Mouse (Mus musculus) right cerebral cortex, postnatal 4 days (tissue): ENCODE measurements around the gene Gm9936.
"Not testable (repeated sequence)": the region's sequence is repeated elsewhere in the genome, so short reads cannot be mapped to it uniquely, and the experiment has no call there.

Experiments used
- DNase-seq: peaks from one replicate; pipeline ENCODE4 v3.0.0-alpha.2; 2022

The Gm9936 gene

DNA sequence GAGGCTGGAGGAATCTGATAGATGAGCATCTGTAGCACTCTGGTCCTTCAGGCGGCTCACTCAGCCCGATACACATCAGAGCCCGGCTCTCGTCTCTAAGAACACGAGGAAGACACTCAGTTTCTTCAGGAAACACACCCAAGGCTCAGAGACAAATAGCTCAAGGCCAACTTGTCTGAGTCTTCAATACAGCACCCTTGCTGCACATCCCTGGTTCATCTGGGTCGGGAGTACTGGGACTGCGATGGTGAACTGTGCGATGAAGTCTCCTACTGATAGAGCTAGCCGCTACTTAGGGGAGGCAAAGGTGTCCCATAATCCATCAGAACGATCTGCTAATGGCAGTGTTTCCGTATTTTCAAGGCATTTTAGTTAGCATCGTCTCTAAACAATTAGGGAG, at the start of gene Gm9936:
Gene Gm9936, minus strand, starts transcription at position 101 of the 400 bp plus-strand sequence.
- no peak for DNase-seq

DNA sequence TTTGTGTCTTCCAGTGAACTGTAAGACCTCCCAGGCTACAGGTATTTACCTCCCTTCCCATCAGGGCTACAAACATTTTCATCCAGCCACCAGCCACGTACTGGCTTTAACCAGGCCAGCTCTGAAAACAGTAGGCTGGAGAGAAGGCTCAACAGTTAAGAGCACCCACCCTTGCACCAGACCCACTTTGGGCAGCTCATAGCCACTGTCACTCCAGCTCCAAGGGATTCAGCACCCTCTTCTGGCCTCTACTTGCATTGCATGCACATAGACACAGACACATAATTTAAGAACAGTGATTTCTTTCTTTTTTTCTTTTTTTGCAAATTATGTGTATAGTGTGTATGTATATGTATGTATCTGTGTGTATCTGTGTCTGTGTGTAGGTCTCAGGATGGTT, 43.9 kb upstream of the Gm9936 start:
- DNase-seq, result peak; percentile 54

DNA sequence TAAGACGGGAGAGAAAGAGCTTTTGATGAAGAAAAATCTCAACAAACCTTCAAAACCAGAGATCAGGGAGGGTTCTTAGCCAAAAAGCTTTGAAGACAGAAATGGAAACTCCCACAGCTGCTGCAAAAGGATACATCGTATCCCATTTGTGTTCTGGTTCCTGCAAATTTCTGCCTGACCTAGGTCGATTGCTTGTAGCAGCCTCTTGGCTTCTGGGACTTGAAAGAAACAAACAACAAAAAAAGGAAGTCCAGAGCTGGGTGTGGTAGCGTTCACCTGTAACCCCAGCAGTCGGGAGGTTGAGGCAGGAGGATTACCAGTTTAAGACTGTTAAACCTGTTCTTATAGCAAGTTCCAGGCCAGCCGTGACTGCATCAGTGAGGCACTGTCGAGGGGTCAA, 40.4 kb upstream of the Gm9936 start:
- no peak for DNase-seq

DNA sequence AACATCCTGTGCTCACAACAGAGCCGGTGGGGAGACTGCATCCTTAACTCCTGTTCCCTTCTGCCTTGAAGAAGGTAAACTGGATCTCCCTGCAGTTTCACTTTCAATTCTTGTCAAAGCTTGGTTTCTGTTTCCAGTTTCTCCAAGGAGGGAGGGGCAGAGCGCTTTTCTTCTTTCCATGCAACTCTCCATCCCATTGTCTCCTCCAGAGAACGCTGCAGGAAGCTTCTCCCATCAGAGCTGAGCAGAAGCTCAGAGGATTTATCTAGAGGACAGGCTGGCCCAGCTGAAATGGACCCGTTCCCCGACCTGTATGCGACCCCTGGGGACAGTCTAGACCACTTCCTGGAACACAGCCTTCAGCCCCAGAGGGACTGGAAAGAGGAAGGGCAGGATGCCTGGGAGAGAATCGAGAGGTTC, 38.9 kb upstream of the Gm9936 start:
- DNase-seq, result no peak

- no peak for DNase-seq
These were observed 38.3 kb upstream of the Gm9936 start, which contains the start of gene Oasl2 for GRCm38 (mm10) chr5:114896688-114897373. Gene Oasl2, plus strand, starts transcription at chr5:114896936.

DNA sequence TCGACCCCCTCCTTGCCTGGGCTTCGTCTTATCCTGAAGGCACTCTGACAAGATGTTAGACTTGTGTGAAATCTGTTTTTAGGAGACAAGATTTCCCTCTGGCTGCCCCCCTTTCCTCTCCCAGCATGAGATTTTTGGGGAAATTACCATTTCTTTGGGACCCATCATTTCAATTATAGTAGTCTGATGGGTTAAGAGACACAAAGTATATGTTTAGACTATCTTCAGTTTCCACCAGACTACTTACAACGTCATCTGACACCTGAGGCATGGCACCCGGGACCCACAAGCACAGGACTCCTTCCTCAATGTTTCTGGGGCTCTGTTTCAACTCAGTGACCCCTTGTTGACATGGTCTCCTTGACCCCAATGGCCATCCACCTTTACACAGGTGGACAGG, 37.1 kb upstream of the Gm9936 start:
- DNase-seq, result no peak

DNA sequence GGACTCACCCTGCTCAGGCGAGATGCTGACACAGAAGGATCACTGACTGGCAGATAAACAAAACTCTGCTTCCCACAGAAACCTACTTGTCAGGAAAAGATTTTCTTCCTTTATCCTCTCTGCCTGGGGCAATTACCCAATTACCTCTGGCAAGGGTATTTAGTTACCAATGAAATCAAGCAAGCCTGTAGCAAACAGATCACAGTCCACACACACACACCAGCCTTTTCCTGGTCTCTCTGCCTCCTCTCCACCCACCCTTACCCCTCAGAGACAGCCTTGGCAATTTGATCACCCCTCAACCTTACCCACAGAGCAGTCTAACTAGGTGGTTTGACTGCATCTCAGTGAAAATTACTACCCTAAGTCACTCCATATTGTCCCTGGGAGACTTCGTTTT, 30.5 kb upstream of the Gm9936 start:
- DNase-seq, result no peak

DNA sequence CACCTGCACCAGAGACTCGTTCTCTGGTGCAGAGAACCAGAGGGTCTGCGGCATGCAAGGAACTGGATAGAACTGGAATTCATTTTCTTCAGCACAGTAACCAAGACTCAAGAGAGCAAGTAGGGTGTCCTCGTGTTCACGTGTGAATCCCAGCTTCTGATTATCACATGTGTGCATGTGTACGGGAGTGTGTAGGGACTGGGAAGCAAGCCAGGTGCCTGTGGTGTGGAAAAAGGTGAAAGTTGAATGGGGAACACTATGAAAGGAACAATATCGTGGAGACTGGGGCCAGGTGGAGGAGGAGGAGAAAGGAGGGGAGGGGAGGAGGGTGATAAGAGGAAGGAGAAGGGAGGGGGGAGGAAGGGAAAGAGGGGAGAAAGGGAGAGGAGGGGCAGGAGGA, 28.3 kb upstream of the Gm9936 start:
- DNase-seq, result no peak

DNA sequence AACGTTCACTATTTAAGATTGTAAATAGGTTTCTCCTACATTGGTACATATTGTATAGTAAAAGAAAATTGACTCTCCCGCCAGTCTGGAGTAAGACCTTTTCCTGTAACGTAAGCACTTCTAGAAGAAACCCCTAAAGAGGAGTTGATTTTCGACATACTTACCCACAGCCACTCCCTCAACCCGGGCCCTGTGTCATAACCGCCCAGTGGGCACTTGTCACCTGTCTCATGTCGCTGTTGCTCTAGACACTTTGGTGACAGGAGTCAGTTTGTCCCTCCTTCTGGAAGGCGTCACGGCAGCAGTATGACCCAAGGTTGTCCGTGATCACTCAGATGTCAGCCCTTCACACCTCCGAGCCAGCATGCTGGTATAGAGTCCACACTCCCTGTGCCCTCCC, 24.5 kb upstream of the Gm9936 start:
- no peak for DNase-seq

DNA sequence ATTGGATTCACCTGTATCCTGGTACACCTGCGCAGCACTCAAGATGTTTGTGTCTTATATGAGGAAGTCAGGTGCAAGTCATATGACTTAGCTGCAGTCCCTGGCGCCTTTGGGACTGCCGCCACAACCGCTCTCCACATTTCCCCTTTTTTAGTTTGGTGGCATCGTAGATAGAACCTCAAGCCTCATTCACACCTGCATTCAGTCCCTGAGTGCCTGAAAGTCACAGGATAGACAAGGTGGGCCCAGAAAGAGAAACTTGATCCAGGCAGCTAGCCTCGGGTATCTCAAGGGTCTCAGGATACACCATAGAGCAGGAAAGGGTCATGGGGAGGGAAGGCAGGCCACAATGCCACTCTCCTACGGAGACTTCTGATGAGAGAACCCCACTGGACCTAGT, 23.8 kb upstream of the Gm9936 start:
- DNase-seq, result not testable (repeated sequence)

DNA sequence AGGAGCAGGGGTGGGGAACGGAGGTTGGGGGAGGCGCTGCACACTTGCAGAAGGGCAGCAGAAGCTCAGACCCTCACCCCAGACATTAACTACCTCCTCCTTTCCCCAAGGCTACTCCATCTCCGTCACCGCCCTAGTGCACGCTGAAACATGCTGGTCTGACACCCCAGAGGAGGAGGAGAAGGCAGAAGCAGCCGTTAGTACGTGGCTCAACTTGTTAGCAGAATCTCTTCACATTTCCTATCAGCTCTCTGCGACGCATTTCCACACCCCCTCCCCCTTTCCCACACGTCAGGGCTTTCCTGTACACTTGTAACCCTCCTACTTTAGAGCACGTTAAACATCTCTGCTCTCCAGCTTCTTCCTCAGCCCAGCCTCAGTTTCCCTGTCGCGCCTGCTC, 20.9 kb upstream of the Gm9936 start:
- DNase-seq, result no peak

DNA sequence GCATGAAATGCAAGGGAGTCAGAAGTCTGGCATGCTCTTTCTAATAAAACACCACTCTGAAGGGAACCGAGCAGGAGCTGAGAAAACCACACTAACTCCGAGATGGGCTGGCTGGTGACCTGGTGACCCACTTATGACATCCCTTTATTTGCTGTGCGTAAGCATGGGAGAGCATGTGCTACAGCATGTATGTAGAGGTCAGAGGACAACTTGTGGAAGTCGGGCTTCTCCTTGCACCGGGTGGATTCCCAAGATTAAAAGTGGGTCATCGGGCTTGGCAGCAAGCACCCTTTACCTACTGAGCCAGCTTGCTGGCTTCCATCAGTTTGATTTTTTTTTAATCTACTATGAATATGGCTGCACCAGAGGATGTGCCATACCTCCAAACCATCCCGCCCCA, 19.0 kb upstream of the Gm9936 start:
- DNase-seq, result no peak

DNA sequence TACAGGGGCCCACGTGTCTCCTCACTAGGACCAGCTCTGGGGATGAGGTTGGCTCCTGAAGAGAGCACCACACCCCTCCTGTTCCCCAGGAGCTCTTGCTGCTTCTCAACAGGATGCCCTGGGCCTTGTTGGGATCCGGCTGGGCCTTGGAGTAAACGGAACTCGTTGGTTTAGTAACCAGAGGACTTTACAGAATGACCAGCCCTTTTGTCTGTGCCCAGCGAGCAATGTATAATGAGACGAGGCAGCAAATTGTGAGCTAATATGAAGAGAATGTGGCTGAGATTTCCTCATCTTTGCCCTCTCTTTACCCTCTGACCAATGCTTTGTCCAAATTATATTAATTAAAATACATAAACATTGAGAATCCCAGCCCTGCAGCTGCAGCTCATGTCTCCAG, 17.8 kb upstream of the Gm9936 start:
- no peak for DNase-seq

- DNase-seq, result no peak
These were observed 17.4 kb upstream of the Gm9936 start for GRCm38 (mm10) chr5:114875858-114876257.

DNA sequence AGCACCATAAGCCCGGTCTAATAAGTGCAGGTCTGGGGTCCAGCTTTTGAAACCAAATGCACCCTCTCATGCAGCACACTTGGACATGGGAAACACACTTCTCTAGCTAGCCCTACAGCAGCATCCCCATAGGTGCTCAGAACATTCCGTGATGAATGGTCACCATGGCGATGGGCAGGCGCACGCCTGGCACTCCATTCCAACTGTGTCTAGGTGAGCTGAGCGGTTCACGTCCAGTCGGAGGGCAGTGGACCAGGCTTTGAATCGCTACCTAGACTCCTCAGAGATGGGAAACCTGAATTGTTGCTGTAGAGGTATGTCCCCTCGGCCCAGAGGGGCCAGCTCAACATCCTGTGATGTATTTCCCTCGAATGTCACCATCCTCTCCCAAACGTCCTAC, 6.8 kb upstream of the Gm9936 start:
- no peak for DNase-seq

GRCm38 (mm10) chr5:114864813-114865212, 6.3 kb upstream of the Gm9936 start:
- no peak for DNase-seq

DNA sequence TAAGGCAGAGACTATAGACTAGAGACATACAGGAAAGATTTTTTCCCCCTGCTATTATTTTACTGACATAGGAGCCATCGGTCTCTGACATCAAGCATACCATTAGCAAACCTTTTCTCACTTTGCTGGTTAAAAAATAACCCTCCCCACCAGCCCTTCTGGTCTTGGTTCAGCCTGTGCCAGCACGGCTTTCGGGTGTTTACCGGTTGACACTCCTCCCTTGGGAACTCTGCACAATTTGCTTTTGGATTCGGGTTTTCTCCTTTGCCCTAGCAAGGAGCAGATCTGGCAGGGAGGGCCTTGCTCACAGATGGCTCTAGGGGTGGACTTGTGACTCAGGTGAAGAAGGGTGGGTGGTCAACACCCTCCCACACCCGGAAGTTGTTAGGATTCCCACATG, 3.2 kb upstream of the Gm9936 start:
- DNase-seq, result no peak

DNA sequence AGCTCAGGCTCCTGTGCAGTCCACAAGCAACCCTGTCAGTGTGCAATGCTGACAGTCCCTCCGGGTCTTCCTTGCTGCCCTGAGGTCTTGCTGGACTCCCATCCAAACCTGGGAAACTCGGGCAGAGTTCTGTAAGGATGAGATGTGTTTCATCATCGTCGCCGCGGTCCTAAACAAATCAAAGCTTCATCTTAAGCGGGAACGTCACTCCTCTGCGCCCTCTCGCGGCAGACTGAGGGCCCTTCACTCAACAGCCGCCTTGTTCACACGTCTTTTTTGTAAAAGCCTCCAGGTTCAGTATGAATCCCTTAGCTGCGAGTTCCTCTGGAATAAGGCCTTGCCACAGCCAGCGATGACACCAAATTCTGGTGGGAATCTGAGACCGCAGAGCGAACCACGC, 771 bp upstream of the Gm9936 start:
- peak; percentile 87 for DNase-seq

GRCm38 (mm10) chr5:114853364-114853763, 5.1 kb downstream of the Gm9936 start, which contains the start of gene 4930519G04Rik:
Gene 4930519G04Rik, plus strand, starts transcription at chr5:114853664.
- DNase-seq, result not testable (repeated sequence)

DNA sequence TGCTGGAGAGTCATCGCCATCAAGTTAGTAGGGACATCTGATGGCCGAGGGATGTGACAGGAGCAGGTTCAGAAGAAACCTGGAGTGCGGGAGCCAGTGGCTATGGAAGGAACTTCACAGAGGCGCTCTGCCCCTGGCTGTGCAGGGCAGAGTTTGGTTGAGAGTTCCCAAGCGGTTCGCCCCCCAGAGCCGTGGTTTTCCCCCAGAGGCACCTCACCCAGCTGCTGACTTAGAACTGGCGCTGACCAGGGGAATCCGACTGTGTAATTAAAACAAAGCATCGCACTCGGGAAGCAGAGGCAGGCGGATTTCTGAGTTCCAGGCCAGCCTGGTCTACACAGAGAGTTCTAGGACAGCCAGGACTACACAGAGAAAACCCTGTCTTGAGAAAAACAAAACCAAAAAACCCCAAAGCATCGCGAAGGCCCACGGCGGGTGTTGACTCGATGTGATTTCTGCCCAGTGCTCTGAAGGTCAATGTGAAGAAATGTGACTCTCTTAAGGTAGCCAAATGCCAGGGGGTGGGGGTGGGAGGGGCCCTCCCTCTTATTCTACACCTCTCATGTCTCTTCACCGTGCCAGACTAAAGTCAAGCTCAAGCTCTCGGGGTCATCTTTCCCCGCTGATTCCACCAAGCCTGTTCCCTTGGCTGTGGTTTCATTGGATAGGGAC, 6.8 kb downstream of the Gm9936 start:
- DNase-seq, result no peak

DNA sequence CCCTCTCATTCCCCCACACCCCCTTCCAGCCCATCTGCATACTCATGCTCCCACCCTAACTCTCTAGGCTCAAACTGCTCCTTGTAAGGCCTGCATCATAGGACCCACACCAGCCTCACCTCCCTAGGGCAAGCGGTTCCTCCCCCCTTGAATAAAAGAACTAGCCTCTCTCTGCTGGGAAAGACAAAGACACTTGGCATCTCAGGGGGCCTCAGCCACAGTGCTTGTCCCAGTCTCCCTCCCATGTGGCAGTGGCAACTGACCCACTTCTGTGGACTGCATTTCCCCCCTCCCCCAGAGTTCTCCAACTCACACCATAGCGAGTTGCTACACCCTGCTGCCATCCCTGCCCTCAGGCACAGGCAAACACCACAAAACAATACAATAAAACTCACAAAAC, 14.1 kb downstream of the Gm9936 start:
- DNase-seq, result not testable (repeated sequence)

DNA sequence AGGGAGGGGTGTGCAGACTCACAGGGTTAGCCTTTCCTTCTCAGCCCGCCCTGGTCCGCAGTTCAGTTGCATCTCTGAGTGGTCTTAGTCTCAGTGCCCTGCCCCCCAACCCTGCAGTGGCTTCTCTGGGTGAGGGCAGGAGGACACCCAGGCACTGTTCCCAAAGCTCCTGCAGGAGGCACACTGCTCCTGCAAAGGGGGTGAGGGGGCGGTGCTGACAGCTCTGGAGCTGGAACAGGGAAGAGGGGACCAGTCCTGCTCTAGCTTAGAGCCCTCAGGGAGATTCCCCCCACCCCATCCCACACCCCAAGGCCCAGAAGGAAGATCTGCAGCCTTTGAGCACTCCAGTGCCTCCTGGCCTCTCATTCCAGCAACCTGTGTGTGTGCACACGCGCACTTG, 15.8 kb downstream of the Gm9936 start:
- no peak for DNase-seq

- DNase-seq, result not testable (repeated sequence)
These were observed 16.3 kb downstream of the Gm9936 start for GRCm38 (mm10) chr5:114842155-114842554.

GRCm38 (mm10) chr5:114840481-114840880, 18.0 kb downstream of the Gm9936 start:
- DNase-seq, result not testable (repeated sequence)

- DNase-seq, result no peak
These were observed 21.6 kb downstream of the Gm9936 start for GRCm38 (mm10) chr5:114836886-114837285.
